Mouse (Mus musculus) frontal cortex, postnatal 14 days (tissue): ENCODE results near the gene Idnk.
A peak's percentile ranks its signal among the peaks of the same experiment; 100 is the strongest.

Source experiments
- DNase-seq, 2 experiments: peaks; one replicate each; pipeline ENCODE4 v3.0.0; 2022; ENCODE audit warnings: low spot score in 2 of 2

Gene Idnk

DNA sequence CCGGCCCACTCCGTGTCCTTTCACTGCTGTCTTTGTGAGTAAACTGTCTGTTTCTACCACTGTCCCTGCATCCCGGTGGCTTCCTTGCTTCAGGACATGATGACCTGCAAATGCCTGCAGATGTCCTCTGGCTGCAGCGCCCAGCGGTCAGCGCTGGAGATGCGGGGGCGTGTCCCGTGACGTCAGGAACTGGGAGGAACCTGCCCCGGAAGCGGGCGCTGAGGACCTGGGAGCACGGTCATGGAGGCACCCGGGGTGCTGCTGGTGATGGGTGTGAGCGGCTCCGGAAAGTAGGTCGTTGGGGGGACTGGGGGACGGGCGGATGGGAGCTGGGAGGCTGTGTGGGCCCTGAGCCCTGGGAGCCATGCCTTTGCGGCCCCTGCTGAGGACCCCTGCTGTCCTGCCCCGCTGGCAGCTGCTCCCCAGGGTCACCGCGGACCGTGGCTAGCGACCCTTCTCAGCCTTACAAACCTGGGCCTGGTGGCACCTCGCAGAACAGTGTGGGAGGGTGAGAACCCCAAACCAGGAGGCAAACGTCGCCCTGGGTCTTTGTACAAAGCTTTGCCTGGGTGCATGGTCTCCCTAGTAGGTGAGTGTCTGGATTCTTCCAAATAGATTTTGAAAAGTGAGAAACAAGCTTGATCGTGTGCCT is at the start of gene Idnk:
Gene Idnk (plus strand): TSS at position 203 of the 652 bp plus-strand sequence.
- DNase-seq: peak; percentile 51 to 74

DNA sequence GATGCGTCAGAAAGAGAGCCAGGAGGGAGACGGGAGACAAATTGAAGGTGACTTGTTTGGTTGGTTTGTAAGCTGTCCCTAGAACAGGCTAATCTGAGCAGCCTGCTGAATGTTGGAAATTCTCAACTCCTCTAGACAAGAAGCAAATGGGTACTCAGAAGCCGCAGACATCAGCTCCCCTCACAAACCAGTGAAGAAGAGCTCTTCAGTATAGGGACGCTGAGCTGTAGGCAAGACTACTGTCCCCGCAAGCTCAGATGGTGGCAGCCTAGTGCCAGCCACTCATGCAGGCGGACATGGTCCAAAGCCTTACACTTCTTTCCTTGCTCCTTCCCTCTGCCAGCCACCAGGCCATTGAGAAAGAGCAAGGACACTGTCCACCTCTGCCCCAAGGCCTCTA is 46.1 kb upstream of the Idnk start:
- no peak for DNase-seq

DNA sequence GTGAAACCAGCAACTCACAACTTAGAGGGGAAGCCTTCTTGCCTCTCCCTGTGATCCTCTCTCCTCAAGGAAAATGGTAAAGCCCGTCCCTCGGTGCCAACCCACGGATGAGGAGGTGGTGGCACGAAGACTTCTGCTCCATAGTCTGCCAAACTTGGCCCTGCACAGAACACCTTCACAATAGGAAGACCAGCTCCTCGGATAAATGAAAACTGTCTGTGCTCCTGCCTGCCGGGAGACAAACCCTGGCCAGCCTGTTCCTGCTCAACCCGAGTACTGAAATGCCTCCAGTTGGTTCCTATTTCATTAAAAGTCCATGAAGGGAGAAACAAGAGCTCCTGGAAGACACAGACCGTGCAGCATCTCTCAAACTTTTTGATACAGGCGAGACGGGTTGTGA is 45.3 kb upstream of the Idnk start:
- DNase-seq: peak in 1 of 2 experiments; percentile 27

DNA sequence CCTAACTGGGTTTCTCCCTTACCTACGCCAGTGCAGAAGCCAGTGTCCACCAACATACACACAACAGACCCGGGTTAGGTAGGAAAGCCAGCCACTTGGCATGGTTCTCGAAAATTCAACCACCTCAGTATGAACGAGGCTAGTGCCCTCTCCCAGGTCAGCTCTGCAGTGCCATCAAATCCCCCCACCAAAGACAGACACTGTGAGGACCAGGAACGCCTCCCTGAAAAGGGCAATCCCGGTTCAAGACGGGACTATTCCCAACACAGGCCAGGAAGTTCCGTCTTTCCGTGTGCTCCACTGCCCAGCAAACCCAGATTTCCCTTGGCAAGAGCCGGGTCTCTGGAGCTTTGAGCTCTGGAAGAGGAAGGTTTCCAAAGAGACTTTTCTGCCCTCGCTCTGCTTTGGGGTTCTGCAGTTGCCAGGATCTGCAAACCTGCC is 44.8 kb upstream of the Idnk start:
- DNase-seq: peak in 1 of 2 experiments; percentile 28

DNA sequence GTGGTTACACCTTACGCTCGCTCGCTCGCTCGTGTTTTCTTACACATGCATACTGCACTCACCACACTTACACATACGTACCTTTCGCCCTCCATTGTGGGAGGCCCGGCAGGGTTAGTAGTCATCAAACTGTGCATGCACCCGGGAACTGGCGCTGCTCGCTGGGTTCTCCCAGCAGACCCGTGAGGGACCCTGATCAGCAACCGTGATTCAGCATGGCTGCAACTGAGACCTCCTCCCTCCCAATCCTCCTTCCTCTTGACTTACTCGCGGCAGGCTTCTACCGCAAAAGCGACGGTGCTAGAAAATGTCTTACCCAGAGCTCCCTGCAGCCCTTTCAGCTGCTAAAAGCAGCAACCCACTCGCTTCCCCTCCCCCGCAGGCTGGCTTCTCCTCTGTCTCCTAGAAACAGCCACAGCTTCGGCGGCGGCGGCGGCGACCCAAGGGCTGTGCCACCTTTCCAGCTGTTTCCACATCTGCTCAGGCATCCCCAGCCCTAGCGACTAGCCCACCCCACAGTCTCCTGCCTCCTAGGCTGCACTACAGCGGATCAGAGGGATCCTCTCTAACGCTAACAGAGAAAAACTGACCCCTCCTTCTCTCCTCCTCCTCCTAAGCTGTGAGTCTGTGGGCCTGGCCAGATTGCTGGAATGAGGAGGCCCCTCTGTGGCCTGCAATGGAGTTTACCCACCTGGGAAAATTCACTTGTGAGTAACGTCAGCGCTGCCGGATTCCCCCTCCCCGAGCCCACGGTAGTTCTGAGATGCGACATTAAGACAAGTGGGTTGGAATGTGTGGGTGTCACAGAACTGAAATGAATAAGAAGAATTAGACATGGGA is 44.2 kb upstream of the Idnk start, which contains the start of gene Klhl3:
Gene Klhl3 (minus strand): TSS at position 532 of the 840 bp plus-strand sequence.
- DNase-seq: peak; percentile 79 to 87

DNA sequence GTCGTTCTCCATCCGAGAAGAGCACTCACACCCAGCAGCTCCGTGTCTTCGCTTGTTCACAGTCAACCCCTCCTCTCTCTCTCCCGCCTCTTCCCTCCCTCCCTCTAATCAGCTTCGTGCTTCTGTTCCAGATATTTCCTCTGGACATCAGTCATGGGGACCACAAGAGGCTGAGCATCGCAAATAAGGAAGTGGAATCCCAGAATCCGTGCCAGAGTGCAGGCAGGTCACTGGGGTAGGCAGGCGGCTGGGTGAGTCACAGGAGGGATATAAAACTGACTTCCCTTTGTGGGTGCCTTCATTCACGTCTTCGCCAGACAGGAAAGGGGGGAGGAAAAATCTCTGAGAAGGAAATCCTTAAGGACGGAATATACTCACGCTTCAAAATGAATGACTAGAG is 42.2 kb upstream of the Idnk start:
- DNase-seq: no peak

DNA sequence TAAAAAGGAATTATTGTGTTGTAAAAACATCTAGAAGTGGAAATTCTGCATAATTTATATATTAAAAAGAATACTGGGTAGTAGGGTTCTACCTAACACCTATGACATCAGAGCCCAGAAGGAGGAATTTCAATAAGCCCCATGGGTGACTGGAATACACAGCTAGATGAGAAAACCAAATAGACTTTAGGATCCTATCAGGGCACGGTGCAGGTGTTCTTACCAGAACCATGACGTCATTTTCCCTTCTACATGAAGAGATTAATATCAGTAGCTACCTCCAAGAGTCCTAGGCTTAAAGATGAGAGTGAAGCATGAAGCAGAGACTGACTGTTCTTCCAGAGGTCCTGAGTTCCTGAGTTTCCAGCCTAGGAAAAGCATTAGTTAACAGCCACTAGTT is 40.6 kb upstream of the Idnk start:
- DNase-seq: no peak

DNA sequence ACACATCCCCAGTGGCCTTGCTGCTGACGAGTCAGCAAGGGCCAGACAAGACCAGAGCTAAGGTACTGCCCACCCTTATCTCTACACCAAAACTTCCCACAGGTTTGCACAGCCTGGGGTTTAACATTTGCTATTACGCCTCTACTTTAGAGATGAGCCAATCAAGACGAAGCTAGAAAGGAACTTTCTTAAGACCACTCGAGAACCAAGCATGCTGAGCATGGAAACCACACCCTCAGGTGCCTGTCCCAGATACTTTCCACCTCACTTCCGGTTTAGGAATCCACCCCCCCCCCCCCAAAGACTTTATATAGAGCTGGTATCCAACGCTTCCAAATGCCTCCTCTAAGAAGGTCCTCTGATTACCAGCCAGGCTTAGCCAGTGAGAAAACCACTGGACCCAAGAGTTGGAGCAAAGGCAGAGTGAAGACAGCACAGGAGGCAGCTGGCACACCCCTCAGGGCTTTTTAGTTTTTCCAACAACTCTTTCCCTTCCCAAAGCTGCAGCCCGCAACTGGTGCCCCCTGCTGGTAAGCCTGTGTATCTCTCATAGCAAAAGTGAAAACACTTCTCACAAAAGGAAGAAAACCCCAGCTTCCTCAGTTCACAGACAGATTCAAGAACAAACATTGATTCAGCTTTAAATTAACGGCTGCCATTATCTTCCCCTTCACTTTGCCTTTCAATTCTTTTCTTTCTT is 40.0 kb upstream of the Idnk start:
- DNase-seq: no peak

DNA sequence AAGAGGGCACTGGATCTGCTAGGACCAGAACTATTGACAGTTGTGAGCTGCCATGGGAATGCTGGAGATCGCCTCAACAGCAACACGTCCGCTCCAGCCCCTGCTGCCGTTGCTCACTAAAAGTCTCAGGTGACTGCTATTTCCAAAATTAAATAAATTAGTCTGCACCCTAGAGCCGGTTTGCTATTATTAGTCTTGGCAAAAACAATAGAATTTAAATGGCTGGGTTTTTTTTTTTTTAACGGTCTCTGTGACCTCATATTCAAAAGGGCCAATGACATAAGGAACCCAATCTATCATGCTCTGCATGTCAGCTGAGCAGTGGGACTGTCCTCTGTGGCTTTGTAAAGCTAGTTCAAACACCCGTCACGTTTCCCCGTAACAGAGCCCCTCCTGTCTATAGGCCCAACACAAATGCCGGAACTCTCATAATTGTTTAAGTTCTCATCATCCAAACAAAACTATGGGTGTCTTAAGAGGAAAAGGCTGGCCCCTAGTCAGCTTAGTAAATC is 34.6 kb upstream of the Idnk start:
- DNase-seq: no peak

DNA sequence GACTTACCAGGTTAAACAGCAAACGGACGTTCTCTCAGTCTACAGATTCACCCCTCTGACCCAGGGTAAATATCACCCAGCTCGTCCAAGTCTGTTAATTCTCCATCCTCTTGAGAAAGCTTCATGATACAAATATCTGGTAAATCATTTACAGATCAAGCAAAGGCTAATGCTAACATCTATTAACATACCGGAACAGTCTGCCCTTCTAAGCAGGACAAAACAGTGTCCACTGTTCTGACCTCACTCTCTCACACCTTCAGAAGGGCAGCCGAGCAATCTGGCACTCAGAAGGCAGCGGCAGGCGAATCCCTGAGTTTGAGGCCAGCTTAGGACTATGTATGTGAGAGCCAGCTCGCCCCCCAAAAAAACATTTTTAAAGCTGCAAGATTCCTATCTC is 34.1 kb upstream of the Idnk start:
- DNase-seq: no peak

DNA sequence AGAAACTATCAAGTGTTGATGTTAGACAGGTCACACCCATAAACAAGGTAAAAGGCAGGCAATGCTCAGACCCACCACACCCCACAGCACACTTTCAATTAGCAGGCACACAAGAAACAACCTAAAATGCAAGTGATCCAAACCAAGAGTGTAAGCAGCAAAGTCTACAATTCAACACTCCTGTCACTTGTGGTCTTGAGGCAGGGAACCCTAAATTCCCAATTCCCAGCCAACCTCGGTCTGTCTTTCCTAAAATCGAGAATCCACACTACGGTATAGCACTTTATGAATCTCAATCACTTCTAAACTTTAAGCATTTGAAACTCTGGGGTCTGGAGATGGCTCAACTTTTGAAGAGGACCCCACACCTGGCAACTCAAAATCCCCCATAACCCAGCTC is 33.2 kb upstream of the Idnk start:
- no peak for DNase-seq

DNA sequence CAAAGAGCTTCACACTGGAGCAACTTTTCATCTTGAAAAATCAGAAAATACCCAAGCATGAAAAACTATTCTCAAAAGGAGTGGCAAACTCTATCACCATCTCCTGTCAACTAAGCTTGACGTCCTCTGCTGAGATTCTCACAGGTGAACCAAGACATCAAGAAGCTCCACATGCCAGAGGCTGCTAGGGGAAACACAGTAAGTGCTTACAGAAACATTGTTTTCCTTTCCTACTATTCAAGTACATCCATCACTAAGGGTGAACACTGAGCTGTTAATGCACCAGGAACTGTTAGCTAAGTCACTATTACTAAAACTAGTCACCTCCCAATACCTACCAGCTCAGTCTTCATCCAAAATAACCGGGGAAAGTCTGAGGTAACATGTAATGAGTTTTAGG is 32.5 kb upstream of the Idnk start:
- no peak for DNase-seq

DNA sequence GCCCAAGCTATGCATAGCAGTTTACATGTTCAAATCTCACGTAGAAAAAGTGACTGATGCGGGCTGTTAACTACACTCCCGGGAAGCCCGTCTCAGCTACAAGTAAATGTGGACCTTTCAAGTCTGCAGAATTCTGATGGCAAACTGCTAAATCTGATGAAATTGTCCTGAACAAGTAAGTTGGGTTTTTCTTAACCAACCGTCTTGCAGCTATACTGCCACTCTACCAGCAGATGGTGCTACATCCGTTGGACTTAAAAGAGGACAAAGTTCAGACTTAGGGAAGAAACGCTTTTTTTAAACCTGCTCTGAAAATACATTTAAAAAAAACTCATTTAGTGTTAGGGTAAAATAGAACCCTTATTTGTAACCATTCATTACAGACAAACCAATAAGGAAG is 31.3 kb upstream of the Idnk start:
- DNase-seq: no peak

DNA sequence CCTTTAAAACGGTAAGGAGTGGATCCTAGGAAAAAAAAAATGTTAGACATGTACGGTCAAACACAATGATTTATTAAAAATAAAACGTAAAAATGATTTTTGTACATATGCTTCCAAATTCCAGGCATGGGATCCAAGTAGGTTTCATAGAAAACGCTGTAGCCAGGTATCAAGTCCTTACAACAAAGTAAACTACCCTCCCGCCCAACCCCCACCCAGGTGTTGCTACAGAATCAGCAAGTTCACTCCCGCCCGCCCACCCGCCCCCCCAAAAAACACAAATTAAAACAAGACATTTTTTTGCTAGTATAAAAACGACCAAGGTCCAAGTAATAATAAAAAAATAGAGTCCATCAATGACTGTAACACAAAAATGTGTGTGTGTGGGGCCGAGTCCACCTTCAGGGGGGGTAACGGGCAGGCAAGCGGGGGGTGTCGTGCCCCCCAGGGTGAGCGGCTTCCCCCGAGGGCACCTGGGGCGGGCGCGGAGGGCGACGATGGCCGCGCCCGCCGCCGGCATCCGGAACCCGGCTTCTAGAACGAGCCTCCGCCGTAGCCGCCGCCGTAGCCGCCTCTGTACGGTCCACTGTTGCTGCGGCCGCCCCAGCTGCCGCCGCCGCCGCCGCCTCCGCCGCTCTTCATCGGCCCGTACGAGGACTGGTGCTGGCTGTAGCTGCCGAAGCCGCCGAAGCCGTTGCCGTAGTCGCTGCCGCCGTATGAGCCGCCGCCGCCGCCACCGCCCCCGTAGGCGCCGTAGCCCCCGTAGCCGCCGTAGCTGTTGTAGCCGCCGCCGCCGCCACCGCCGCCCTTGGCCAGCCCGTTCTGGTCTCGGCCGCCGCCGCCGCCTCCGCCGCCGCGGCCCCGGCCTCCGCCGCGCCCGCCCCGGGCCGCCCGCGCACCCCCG is 30.3 kb upstream of the Idnk start:
- DNase-seq: no peak

DNA sequence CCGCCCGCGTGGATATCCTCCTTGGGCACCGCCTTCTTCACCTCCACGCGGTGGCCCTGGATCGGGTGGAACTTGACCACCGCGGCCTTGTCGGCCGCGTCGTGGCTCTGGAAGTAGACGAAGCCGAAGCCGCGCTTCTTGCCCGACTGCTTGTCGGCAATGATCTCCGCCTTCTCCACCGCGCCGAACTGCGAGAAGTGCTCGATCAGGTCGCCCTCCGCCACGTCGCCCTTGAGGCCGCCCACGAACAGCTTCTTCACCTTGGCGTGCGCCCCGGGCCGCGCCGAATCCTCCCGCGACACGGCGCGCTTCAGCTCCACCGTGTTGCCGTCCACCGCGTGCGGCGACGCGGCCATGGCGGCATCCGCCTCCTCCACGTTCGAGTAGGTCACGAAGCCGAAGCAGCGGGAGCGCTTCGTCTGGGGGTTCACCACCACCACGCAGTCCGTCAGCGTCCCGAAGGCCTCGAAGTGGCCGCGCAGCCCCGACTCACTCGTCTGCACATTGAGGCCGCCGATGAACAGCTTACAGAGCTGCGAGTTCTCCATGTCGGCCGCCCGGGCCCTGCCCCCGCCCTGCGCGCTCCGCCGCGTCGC is 29.6 kb upstream of the Idnk start:
- peak; percentile 61 to 64 for DNase-seq

DNA sequence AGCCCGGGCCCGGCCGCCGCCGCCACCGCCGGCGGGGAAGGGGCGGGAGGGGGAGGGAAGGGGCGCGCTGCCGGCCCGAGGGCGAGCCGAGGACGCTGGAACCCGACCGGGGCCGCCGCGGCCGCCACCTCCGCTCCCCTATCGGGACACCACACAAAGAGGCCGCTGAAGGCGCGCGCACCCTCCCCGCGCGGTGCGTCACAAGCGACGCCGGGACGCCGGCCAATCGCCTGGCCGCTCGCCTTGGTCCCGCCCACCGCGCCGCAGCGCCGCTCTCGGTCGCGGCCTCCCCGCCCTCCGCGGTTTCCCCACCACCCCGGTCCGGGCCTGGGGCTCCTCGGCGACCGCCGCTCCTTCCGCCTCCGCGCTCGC is 29.1 kb upstream of the Idnk start, which contains the start of gene Hnrnpa0:
Gene Hnrnpa0 (minus strand): TSS at position 161 of the 372 bp plus-strand sequence.
- DNase-seq: peak; percentile 88 to 90

DNA sequence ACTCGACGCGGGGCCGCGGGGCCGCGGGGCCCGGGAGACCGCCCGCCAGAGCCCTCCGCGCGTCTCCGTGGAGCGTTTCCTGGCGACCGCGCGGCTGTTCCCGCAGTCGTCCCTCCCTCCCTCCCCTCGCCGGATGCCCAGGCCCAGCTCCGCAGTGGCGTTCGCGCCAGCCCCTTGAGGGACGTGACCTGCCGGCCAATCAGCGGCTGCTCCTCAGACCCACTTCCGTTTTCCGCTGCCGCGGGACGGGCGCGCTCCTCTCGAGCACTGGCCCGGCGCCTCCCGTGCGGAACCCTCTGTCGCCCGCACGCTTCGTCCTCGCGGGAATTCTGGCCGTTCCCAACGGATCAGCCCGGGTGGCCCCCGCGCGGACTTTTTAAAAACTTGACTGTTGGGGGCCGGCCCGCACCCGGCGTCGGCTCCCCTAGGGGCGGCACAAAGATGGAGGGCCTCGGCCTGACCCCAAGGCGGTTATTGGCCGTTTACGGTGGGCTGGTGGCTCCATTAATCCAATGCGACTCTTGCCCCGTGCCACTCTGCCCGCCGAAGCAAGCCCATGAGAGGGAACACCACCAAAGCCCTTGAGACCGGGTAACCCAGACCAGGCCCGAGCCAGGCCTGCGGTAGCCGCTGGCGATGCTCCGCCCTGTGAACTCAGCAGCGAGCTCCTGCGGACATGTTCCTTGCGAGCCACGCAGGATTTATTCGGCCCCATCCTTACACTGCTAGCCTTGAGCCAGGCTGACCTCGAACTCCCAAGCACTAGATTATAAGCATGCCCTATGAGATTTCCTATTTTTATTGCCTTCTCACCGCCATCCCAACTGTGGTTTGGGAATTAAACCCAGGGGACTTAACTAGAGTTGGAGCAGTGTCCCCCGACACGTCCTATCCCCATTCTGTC is 28.4 kb upstream of the Idnk start:
- peak; percentile 93 for DNase-seq

DNA sequence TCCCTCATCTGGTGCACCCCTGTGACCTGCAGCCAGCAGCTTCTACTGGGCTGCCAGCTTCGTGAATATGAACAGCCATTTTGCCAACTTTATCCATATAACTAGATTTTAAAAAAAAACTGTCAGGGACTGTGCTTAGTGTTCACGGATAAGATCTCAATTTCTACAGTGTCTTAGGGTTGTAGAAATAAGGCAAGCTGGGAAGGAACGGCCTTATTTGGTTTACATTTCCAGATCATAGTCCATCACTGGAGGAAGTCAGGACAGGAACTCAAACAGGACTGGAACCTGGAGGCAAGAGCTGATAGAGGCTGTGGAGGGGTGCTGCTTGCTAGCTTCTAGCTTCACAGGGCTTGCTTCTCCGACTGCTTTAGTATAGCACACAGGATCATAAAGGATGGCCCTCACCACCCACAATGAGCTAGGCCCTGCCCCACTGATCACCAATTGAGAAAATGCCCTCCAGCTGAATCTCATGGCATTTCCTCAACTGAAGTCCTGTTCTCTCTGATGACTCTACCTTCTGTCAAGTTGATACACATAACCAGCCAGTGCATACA is 27.7 kb upstream of the Idnk start:
- no peak for DNase-seq

DNA sequence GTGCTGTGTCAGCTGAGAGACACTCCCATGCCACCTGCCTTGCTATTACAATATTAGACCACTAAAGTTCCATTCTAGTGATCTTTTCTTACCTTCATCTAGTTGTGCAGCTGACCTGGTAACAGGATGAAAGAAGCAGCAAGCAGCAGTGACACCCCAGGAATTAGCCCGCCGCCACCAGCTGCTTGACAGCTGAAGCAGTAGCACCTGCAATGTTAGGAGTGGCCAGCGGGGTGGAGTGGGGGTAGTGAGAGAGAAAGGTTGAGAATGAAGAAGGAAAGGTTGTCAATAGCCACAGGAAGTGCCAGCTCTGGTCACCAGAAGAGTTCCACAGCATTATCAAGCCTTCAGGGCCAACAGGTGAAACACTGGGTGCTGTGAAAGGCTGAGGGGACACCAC is 25.8 kb upstream of the Idnk start:
- no peak for DNase-seq
